Mouse (Mus musculus) gastrocnemius, adult 2 months (tissue): Measurements from ENCODE around the gene Prkn. TPM values are rescaled to one million over a fixed set of nuclear protein-coding genes. Genes with fewer than 3 reads are reported as not detected.

Source experiments
- DNase-seq: peaks from one replicate; pipeline ENCODE4 v3.0.0; 2022
- H3K27ac ChIP-seq: fragments of 200-600 bp; 2 replicates; pipeline ENCODE4 v1.8.1; 2022; ENCODE audit warnings: mild to moderate bottlenecking
- H3K4me3 ChIP-seq: fragments of 200-600 bp; 2 replicates; pipeline ENCODE4 v1.8.1; 2022; ENCODE audit warnings: mild to moderate bottlenecking, moderate library complexity
- CTCF ChIP-seq: fragments of 200-600 bp; IDR thresholded peaks from 2 replicates; pipeline ENCODE4 v1.8.1; 2022; ENCODE audit warnings: antibody characterized with exemption, mild to moderate bottlenecking, moderate library complexity
- intact Hi-C: fragments of 180-260 bp; cut with DNase I; formaldehyde crosslinking; loops from one replicate; pipeline ENCODE4 v1.15.1; 2025
- total RNA-seq, 2 experiments: library from RNA; stranded (reverse); gene quantifications; 2 replicates each; pipeline ENCODE4 v1.2.3; 2021

The Prkn gene
- total RNA-seq, 2 experiments from 2014 or later: 18.4 to 24.7 TPM

- Histone ChIP-seq H3K27ac (no peak overlapping the region), H3K4me3 (no peak overlapping the region)
- no peak for DNase-seq
- no peak for TF ChIP-seq CTCF
- intact Hi-C loops: no loop called here
Observed at GRCm38 (mm10) chr17:12051031-12051430, 1210.8 kb downstream of the Prkn start.

DNA sequence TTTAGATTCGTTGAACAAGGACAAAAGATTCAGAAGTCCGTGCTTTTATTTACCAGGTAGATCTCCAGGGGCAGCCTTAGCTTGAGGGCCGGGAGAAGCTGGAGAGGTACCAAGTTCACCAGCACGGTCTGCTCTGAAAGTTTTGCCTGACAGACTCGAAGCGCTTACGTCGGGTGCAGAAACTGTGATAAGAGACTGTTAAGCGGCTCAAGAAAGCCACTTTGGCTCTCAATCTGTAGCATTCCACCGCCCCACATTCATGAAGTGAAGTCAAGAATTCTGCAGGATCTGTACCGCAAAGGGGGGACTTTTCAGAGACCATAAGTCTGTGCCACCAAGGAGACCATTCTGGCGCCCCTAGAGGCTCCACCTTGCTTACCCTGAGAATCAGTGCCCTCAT, 1212.5 kb downstream of the Prkn start:
- no peak for DNase-seq
- intact Hi-C loops: no loop called here
- no peak for TF ChIP-seq CTCF
- no peak overlapping the region for H3K27ac ChIP-seq
- no peak overlapping the region for H3K4me3 ChIP-seq

- Histone ChIP-seq H3K27ac (no peak overlapping the region), H3K4me3 (no peak overlapping the region)
- intact Hi-C loops: no loop called here
- DNase-seq: no peak
- TF ChIP-seq CTCF: no peak
Observed at GRCm38 (mm10) chr17:12059041-12059440, 1218.9 kb downstream of the Prkn start.

DNA sequence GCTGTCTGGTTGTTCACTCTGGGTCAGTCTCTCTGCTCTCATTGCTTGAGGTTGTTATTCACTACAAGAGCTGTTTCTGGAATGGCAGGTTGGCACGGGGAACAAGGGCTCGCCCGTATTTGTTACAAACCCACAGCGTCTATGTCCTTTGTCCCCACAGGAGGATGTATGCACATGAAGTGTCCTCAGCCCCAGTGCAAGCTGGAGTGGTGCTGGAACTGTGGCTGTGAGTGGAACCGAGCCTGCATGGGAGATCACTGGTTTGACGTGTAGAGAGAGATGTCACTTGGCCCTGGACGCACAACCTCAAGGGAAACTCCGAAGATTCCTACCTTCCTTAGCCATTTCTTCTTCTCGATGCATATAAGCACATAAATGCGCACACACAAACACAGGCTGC, 1221.2 kb downstream of the Prkn start:
- TF ChIP-seq CTCF: no peak
- H3K4me3 ChIP-seq: no peak overlapping the region
- no peak overlapping the region for H3K27ac ChIP-seq
- DNase-seq: no peak
- intact Hi-C loops: no loop called here

GRCm38 (mm10) chr17:12062861-12063260, 1222.7 kb downstream of the Prkn start:
- Histone ChIP-seq H3K4me3 (no peak overlapping the region), H3K27ac (no peak overlapping the region)
- intact Hi-C loops: no loop called here
- DNase-seq: peak; percentile 27
- no peak for TF ChIP-seq CTCF

DNA sequence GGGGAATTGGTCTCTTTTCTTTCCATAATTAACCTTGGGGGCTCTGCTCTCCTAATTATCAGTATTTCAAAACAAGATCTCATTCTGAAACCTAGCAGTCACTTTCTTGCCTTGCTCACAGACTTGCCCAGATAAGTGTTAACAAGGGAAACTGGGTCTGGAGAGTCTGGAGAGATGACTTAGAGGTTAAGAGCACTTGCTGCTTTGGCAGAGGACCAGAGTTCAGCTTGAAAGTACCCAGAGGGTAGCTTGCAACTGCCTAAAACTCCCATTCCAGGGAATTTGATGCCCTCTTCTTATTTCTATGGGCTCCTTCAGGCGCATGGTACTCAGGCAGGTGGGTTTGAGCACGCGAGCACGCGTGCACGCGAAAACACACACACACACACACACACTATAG, 1223.3 kb downstream of the Prkn start:
- Histone ChIP-seq H3K27ac (no peak overlapping the region), H3K4me3 (no peak overlapping the region)
- intact Hi-C loops: no loop called here
- DNase-seq: no peak
- TF ChIP-seq CTCF: no peak

GRCm38 (mm10) chr17:12066054-12066453, 1225.9 kb downstream of the Prkn start:
- Histone ChIP-seq H3K4me3 (no peak overlapping the region), H3K27ac (no peak overlapping the region)
- no peak for DNase-seq
- intact Hi-C loops: no loop called here
- TF ChIP-seq CTCF: no peak

- DNase-seq: no peak
- Histone ChIP-seq H3K27ac (no peak overlapping the region), H3K4me3 (no peak overlapping the region)
- no peak for TF ChIP-seq CTCF
- intact Hi-C loops: no loop called here
Observed at GRCm38 (mm10) chr17:12076816-12077215, 1236.6 kb downstream of the Prkn start.

DNA sequence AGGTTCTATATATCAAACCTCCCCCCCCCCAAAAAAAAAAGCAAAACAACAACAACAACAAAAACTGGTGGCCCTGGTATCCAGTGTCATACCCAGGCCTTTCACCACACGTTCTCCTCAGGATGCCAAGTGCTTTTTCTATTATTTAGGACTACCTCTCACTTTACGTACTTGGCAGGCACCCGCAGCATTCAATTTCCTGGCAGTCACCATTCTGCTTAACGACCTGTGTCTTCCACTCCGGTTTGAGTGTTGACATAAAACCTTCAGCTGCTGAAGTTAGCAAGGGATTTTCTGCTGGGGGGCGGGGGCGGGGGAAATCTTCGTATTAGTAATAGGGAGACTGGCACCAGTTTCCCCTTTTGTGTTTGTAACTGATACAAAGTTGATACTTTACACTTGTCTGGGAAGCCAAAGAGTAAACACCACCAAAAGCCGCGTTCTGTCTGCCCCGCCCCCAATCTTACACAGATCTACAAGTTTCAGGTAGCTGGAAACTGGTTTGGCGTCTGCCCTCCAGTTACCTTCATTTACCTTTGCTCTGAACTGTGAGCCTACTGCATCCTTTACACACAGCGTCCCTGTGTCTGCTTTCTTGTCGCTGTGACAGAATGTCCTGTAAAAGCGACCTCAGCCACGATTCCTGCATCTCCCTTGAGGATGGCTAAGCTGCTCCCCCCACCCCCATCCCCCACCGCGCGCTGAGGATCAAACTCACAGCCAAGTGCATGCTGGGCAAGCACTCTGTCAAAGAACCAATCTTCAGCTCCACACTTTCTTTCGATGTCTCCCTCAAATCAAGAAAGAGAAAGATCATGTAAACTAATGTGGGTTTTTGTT, 1240.7 kb downstream of the Prkn start:
- no peak for TF ChIP-seq CTCF
- no peak overlapping the region for H3K4me3 ChIP-seq
- intact Hi-C loops: no loop called here
- H3K27ac ChIP-seq: no peak overlapping the region
- DNase-seq: no peak

DNA sequence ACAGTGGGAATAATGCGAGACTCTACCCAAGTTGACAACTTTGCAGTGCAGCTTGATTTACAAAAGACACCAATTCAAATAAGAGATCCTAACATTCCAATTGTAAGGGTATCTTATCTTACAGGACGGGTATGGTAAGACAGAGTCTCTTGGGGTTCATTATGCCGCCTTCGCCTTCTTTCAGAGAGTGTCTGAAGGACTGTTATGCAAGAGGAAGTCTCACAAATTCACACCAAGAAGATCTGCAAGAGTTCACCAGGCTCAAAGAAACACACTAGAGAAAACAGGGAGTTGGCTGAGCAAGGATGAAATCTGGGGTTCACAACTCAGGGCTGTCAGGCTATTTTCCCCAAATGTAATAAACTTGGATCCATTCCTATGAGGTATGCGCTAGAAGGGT, 1242.0 kb downstream of the Prkn start:
- no peak for DNase-seq
- intact Hi-C loops: no loop called here
- no peak for TF ChIP-seq CTCF
- H3K27ac ChIP-seq: no peak overlapping the region
- H3K4me3 ChIP-seq: no peak overlapping the region

- no peak overlapping the region for H3K4me3 ChIP-seq
- TF ChIP-seq CTCF: no peak
- no peak for DNase-seq
- intact Hi-C loops: no loop called here
- no peak overlapping the region for H3K27ac ChIP-seq
Observed at GRCm38 (mm10) chr17:12090261-12090927, 1250.2 kb downstream of the Prkn start.

DNA sequence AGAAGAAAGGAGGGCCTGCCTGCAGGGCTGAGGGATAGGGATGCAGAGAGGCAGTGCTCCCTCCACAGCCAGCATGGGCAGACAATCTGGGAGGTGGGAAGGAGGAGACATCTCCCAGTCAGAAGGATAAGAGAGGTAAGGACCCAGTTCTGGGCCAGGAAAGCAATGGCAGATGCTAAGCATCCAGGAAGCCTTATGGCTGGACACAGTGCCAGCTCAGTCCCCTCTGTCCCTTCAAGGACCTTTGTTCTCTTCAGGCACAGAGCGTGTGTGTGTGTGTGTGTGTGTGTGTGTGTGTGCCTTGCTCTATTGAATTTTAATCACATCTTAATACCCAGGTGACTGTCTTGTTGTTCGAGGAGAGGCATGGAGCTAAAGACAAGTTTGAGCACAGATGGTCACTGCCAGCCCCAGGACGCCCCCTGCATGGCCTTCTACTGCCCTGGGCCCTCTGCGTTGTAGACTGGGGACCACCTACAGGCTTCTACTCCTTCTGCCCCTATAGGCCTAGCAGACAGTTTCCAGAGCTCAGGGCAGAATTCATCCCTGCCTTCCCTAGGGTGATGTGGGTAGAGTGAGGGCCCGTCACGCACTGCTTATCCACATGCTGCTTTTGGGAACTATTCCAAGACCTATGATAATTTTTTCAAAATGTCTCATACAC, 1252.8 kb downstream of the Prkn start:
- no peak overlapping the region for H3K27ac ChIP-seq
- TF ChIP-seq CTCF: no peak
- no peak for DNase-seq
- intact Hi-C loops: no loop called here
- H3K4me3 ChIP-seq: no peak overlapping the region

DNA sequence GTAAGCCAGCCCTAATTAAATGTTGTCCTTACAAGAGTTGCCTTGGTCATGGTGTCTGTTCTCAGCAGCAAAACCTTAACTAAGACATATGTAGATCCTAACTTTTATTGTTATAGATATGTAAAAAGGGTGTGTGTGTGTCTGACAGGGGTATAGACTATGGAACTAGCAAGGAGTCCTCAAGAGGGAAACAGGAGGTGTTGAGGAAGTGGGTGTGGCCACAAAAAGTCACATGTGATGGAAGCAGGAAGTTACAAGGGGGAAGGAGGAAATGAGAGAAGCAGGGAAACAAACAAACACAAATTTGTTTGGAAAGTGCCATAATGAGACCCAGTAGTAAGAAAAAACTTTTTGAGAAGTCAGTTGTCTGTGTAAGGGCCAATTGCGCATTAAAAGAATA, 1253.8 kb downstream of the Prkn start:
- DNase-seq: no peak
- TF ChIP-seq CTCF: no peak
- intact Hi-C loops: no loop called here
- no peak overlapping the region for H3K4me3 ChIP-seq
- H3K27ac ChIP-seq: no peak overlapping the region
